Mouse (Mus musculus) spleen, adult 2 months (tissue): Measurements from ENCODE around the gene Rad21l. TPM values are rescaled to one million over a fixed set of nuclear protein-coding genes. Genes with fewer than 3 reads are reported as not detected.

Source experiments
- DNase-seq, 2 experiments: peaks; one replicate each; pipeline versions ENCODE4 v3.0.0 to v3.0.0-alpha.2; 2012 to 2021; ENCODE audit warnings: low spot score in 2 of 2, low read depth in 1 of 2
- H3K27ac ChIP-seq: fragments of 200-500 bp; 2 replicates; pipeline ENCODE4 v1.5.1; 2012; ENCODE audit warnings: low read length, inconsistent platforms; ENCODE audit not compliant: insufficient read depth
- H3K27me3 ChIP-seq: fragments of 200-500 bp; 2 replicates; pipeline ENCODE4 v1.6.1; 2012; ENCODE audit warnings: mild to moderate bottlenecking, moderate library complexity, low read length, inconsistent platforms; ENCODE audit not compliant: control insufficient read depth, insufficient read depth
- H3K36me3 ChIP-seq: fragments of 200-500 bp; 2 replicates; pipeline ENCODE4 v1.6.1; 2012; ENCODE audit warnings: mild to moderate bottlenecking, low read length, inconsistent platforms; ENCODE audit not compliant: control insufficient read depth, insufficient read depth
- H3K4me1 ChIP-seq: fragments of 200-500 bp; 2 replicates; pipeline ENCODE4 v1.6.1; 2011; ENCODE audit warnings: inconsistent platforms; ENCODE audit not compliant: control insufficient read depth, insufficient read depth, insufficient read length
- H3K4me3 ChIP-seq: fragments of 200-500 bp; 2 replicates; pipeline ENCODE4 v1.5.1; 2011; ENCODE audit warnings: mild to moderate bottlenecking, inconsistent platforms; ENCODE audit not compliant: insufficient read depth, insufficient read length; ENCODE audit errors: extremely low read depth
- CTCF ChIP-seq: fragments of 200-500 bp; IDR thresholded peaks from 2 replicates; pipeline ENCODE4 v1.5.1; 2011; ENCODE audit warnings: mild to moderate bottlenecking, inconsistent platforms; ENCODE audit not compliant: insufficient read depth, insufficient read length, insufficient replicate concordance; ENCODE audit errors: extremely low read depth
- POLR2A ChIP-seq: fragments of 200-500 bp; IDR thresholded peaks from 2 replicates; pipeline ENCODE4 v1.6.1; 2011; ENCODE audit warnings: low read depth, low read length, inconsistent platforms
- whole genome bisulfite sequencing: fragments of 180-500 bp; shearing (Covaris S2); methylation state at CpG from one replicate; pipeline ENCODE4 v1.1.7; 2018; 5-methylcytosine and 5-hydroxymethylcytosine counted together
- polyA plus RNA-seq: library from polyadenylated mRNA; depleted of rRNA; stranded (reverse); fragments of >200 nt; gene quantifications from 2 replicates; pipeline ENCODE4 v1.2.3, GENCODE M21; 2012

The Rad21l gene
- polyA plus RNA-seq, 1 experiment: not detected

- H3K4me1 ChIP-seq: peaks cover 5% of the 10 kb centered on the region
- H3K27me3 ChIP-seq: peaks cover 12% of the 10 kb centered on the region
- no peaks in the 10 kb centered on the region for H3K36me3 ChIP-seq
- WGBS: 12% methylated on average over 25 of the region's 25 CpGs
- TF ChIP-seq POLR2A (no peak), CTCF (no peak)
- no peak for DNase-seq
- no peak within 1 kb of the TSS for H3K27ac ChIP-seq
- H3K4me3 ChIP-seq: peak within 1 kb of the TSS; percentile 35; the same call in 1 of the 2 replicates
Measured at GRCm38 (mm10) chr2:151701231-151702145, 33.2 kb upstream of the Rad21l start, which contains the start of gene Tmem74b. Gene Tmem74b (plus strand): TSS chr2:151702008.

GRCm38 (mm10) chr2:151682976-151683375 lies 14.6 kb upstream of the Rad21l start:
- H3K27me3 ChIP-seq: no peaks in the 10 kb centered on the region
- no peak overlapping the region for H3K27ac ChIP-seq
- WGBS: 87% methylated on average over 4 of the region's 4 CpGs
- H3K4me3 ChIP-seq: no peak overlapping the region
- no peak for DNase-seq
- TF ChIP-seq CTCF (no peak), POLR2A (no peak)
- H3K4me1 ChIP-seq: no peaks in the 10 kb centered on the region
- H3K36me3 ChIP-seq: no peaks in the 10 kb centered on the region

- 63% methylated on average over 3 of the region's 3 CpGs for WGBS
- no peak overlapping the region for H3K4me3 ChIP-seq
- no peak overlapping the region for H3K27ac ChIP-seq
Measured at GRCm38 (mm10) chr2:151682357-151682756, 14.0 kb upstream of the Rad21l start.

GRCm38 (mm10) chr2:151676234-151676633 lies 7.9 kb upstream of the Rad21l start:
- 59% methylated on average over 2 of the region's 2 CpGs for WGBS
- TF ChIP-seq CTCF: no peak
- no peak for TF ChIP-seq POLR2A
- no peak overlapping the region for H3K4me3 ChIP-seq
- DNase-seq: no peak
- H3K36me3 ChIP-seq: no peaks in the 10 kb centered on the region
- no peaks in the 10 kb centered on the region for H3K27me3 ChIP-seq
- no peaks in the 10 kb centered on the region for H3K4me1 ChIP-seq
- no peak overlapping the region for H3K27ac ChIP-seq

More at GRCm38 (mm10) chr2:151682357-151682756, 14.0 kb upstream of the Rad21l start:
- no peak for DNase-seq
- H3K4me1 ChIP-seq: no peaks in the 10 kb centered on the region
- H3K27me3 ChIP-seq: no peaks in the 10 kb centered on the region
- no peaks in the 10 kb centered on the region for H3K36me3 ChIP-seq
- no peak; the same call in 1 of the 2 replicates for TF ChIP-seq CTCF

- TF ChIP-seq POLR2A (no peak), CTCF (no peak)
Measured at GRCm38 (mm10) chr2:151670968-151671329, 2.6 kb upstream of the Rad21l start.

GRCm38 (mm10) chr2:151670026-151670967 lies 2.0 kb upstream of the Rad21l start:
- Histone ChIP-seq H3K27me3 (peaks cover 3% of the 10 kb centered on the region; the same call in 1 of the 2 replicates), H3K27ac (no peak overlapping the region), H3K4me1 (no peaks in the 10 kb centered on the region; the same call in 1 of the 2 replicates), H3K4me3 (no peak overlapping the region), H3K36me3 (no peaks in the 10 kb centered on the region)
- WGBS: 51% methylated on average over 47 of the region's 48 CpGs
- TF ChIP-seq POLR2A (no peak), CTCF (no peak)
- no peak for DNase-seq

More at GRCm38 (mm10) chr2:151670968-151671329, 2.6 kb upstream of the Rad21l start:
- no peak for DNase-seq
- Histone ChIP-seq H3K27me3 (peaks cover 3% of the 10 kb centered on the region; the same call in 1 of the 2 replicates), H3K4me3 (no peak overlapping the region), H3K27ac (no peak overlapping the region), H3K4me1 (no peaks in the 10 kb centered on the region; the same call in 1 of the 2 replicates), H3K36me3 (no peaks in the 10 kb centered on the region)
- WGBS: 67% methylated on average over 1 of the region's 1 CpGs
